Mouse (Mus musculus) stomach, embryonic 16.5 days (tissue): ENCODE measurements at regions not wholly inside any gene's neighbourhood (a gene's known extent, or its start where the extent isn't known, plus 50 kb on each side); places are given as distances from the start of the nearest gene placed in this dataset.

ENCODE experiments used
- ATAC-seq: fragments of 200-750 bp; cut with Nextera tagmentation; 2 replicates; pipeline ENCODE4 v1.8.0; 2017; ENCODE audit warnings: moderate number of reproducible peaks, moderate TSS enrichment; ENCODE audit not compliant: insufficient read depth, low FRiP score
- H3K27ac ChIP-seq: fragments of 300-500 bp; sonication (generic); 2 replicates; pipeline ENCODE4 v1.5.1; 2014; ENCODE audit warnings: low read length
- H3K27me3 ChIP-seq: fragments of 300-500 bp; sonication (generic); 2 replicates; pipeline ENCODE4 v1.6.1; 2014; ENCODE audit warnings: low read length, control low read depth, mixed read lengths; ENCODE audit not compliant: control insufficient read depth, insufficient read depth
- H3K36me3 ChIP-seq: fragments of 300-500 bp; sonication (generic); 2 replicates; pipeline ENCODE4 v1.6.1; 2014; ENCODE audit warnings: low read length; ENCODE audit not compliant: control insufficient read depth, insufficient read depth
- H3K4me1 ChIP-seq: fragments of 300-500 bp; sonication (generic); 2 replicates; pipeline ENCODE4 v1.6.1; 2014; ENCODE audit warnings: low read length, control low read depth, mixed read lengths; ENCODE audit not compliant: control insufficient read depth, insufficient read depth
- H3K4me2 ChIP-seq: fragments of 300-500 bp; sonication (generic); 2 replicates; pipeline ENCODE4 v1.6.1; 2014; ENCODE audit warnings: low read depth, low read length, mixed read lengths
- H3K4me3 ChIP-seq: fragments of 300-500 bp; sonication (generic); replicated peaks from 2 replicates; pipeline ENCODE4 v1.5.1; 2014; ENCODE audit warnings: mild to moderate bottlenecking, low read length
- H3K9ac ChIP-seq: fragments of 300-500 bp; sonication (generic); 2 replicates; pipeline ENCODE4 v1.6.1; 2014; ENCODE audit warnings: low read length
- H3K9me3 ChIP-seq: fragments of 300-500 bp; sonication (generic); replicated peaks from 2 replicates; pipeline ENCODE4 v1.6.1; 2016; ENCODE audit warnings: low read length, control low read depth; ENCODE audit not compliant: control insufficient read depth
- WGBS: fragments of 180-500 bp; shearing (Covaris S2); extraction: QIAGEN DNeasy Blood & Tissue Kit; methylation state at CpG from one replicate; pipeline ENCODE4 v1.1.7; 2014; 5-methylcytosine and 5-hydroxymethylcytosine counted together

- H3K4me2 ChIP-seq: no peak overlapping the region
- WGBS: 60% methylated on average over 3 of the region's 3 CpGs
- no peaks in the 10 kb centered on the region for H3K27me3 ChIP-seq
- no peaks in the 10 kb centered on the region for H3K36me3 ChIP-seq
- H3K27ac ChIP-seq: no peak overlapping the region
- H3K4me1 ChIP-seq: no peaks in the 10 kb centered on the region
- H3K9ac ChIP-seq: no peak overlapping the region
- H3K9me3 ChIP-seq: no peaks in the 10 kb centered on the region
- no peak for ATAC-seq
- no peak overlapping the region for H3K4me3 ChIP-seq
Observed at GRCm38 (mm10) chr7:117097618-117098017, 283.2 kb upstream of the Xylt1 start.

GRCm38 (mm10) chr7:117099041-117099440 lies 281.7 kb upstream of the Xylt1 start:
- Histone ChIP-seq H3K4me3 (no peak overlapping the region), H3K9me3 (no peaks in the 10 kb centered on the region), H3K36me3 (no peaks in the 10 kb centered on the region), H3K4me2 (no peak overlapping the region), H3K27me3 (no peaks in the 10 kb centered on the region), H3K4me1 (no peaks in the 10 kb centered on the region), H3K27ac (no peak overlapping the region), H3K9ac (no peak overlapping the region)
- WGBS: 73% methylated on average over 6 of the region's 6 CpGs
- ATAC-seq: no peak

DNA sequence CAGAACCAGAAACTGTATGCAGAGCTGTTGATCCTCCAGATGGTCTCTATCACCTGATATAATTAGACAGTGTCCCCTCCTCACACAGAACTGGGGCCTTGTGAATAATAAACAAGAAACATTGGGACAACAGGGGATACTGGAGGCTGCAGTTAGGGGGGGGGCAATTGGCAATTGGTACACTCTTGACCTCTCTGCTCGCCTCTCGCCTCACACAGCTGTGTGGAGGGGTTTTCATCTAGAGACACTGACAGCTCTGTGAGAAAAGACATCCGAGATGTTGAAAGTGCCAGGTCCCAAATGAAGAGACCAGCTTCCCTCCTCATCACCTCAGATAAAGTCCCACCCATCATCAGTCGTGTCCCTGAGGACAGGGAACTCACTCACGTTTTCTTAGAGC lies 277.7 kb upstream of the Xylt1 start:
- Histone ChIP-seq H3K4me1 (no peaks in the 10 kb centered on the region), H3K9me3 (no peaks in the 10 kb centered on the region), H3K36me3 (no peaks in the 10 kb centered on the region), H3K4me2 (no peak overlapping the region), H3K27ac (no peak overlapping the region), H3K27me3 (no peaks in the 10 kb centered on the region), H3K4me3 (no peak overlapping the region), H3K9ac (no peak overlapping the region)
- 47% methylated on average over 5 of the region's 5 CpGs for WGBS
- ATAC-seq: no peak

- no peak for ATAC-seq
- H3K27ac ChIP-seq: no peak overlapping the region
- H3K4me1 ChIP-seq: no peaks in the 10 kb centered on the region
- no peak overlapping the region for H3K9ac ChIP-seq
- no peaks in the 10 kb centered on the region for H3K36me3 ChIP-seq
- H3K27me3 ChIP-seq: no peaks in the 10 kb centered on the region
- no peaks in the 10 kb centered on the region for H3K9me3 ChIP-seq
- H3K4me3 ChIP-seq: no peak overlapping the region
- H3K4me2 ChIP-seq: no peak overlapping the region
- 83% methylated on average over 7 of the region's 7 CpGs for WGBS
Observed at GRCm38 (mm10) chr7:117106691-117107191, 274.0 kb upstream of the Xylt1 start.

GRCm38 (mm10) chr7:117108391-117108790 lies 272.4 kb upstream of the Xylt1 start:
- WGBS: 74% methylated on average over 3 of the region's 3 CpGs

DNA sequence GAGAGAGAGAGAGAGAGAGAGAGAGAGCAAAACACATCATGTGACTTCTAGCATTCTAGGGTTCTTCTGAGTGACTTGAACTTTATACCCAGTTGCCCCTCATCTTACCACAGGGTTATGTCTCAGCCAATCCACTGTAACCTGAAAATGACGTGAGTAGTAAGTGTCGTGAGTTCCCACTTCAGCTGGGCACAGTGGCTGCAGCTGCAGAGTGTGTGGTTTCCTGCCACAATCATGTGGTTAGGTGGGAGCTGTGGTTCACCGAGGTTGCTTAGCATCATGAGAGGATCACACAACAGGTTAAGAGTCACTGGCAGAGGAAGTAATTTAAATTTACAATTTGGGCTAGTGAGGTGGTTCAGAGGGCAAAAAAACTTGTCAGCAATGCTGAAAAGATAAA lies 253.1 kb upstream of the Xylt1 start:
- no peak for ATAC-seq
- Histone ChIP-seq H3K4me2 (no peak overlapping the region), H3K9ac (no peak overlapping the region), H3K36me3 (no peaks in the 10 kb centered on the region), H3K27ac (no peak overlapping the region), H3K9me3 (no peaks in the 10 kb centered on the region), H3K4me1 (no peaks in the 10 kb centered on the region), H3K4me3 (no peak overlapping the region), H3K27me3 (no peaks in the 10 kb centered on the region)
- WGBS: 61% methylated on average over 3 of the region's 3 CpGs

More at GRCm38 (mm10) chr7:117108391-117108790, 272.4 kb upstream of the Xylt1 start:
- no peak for ATAC-seq
- Histone ChIP-seq H3K4me1 (no peaks in the 10 kb centered on the region), H3K27me3 (no peaks in the 10 kb centered on the region), H3K36me3 (no peaks in the 10 kb centered on the region), H3K9ac (no peak overlapping the region), H3K4me3 (no peak overlapping the region), H3K27ac (no peak overlapping the region), H3K9me3 (no peaks in the 10 kb centered on the region), H3K4me2 (no peak overlapping the region)

- no peak overlapping the region for H3K4me2 ChIP-seq
- H3K4me1 ChIP-seq: peaks cover 5% of the 10 kb centered on the region; the same call in 1 of the 2 replicates
- H3K27me3 ChIP-seq: no peaks in the 10 kb centered on the region
- H3K4me3 ChIP-seq: no peak overlapping the region
- no peak overlapping the region for H3K27ac ChIP-seq
- no peak for ATAC-seq
- 95% methylated on average over 1 of the region's 1 CpGs for WGBS
- H3K9ac ChIP-seq: no peak overlapping the region
- H3K36me3 ChIP-seq: no peaks in the 10 kb centered on the region
- no peaks in the 10 kb centered on the region for H3K9me3 ChIP-seq
Observed at GRCm38 (mm10) chr7:117134869-117135268, 245.9 kb upstream of the Xylt1 start.

- WGBS: 25% methylated on average over 1 of the region's 1 CpGs
- Histone ChIP-seq H3K9me3 (no peaks in the 10 kb centered on the region), H3K4me3 (no peak overlapping the region), H3K27me3 (no peaks in the 10 kb centered on the region), H3K4me1 (peaks cover 6% of the 10 kb centered on the region; the same call in 1 of the 2 replicates), H3K4me2 (no peak overlapping the region), H3K27ac (no peak overlapping the region), H3K36me3 (no peaks in the 10 kb centered on the region), H3K9ac (no peak overlapping the region)
- no peak for ATAC-seq
Observed at GRCm38 (mm10) chr7:117138681-117139080, 242.1 kb upstream of the Xylt1 start.

DNA sequence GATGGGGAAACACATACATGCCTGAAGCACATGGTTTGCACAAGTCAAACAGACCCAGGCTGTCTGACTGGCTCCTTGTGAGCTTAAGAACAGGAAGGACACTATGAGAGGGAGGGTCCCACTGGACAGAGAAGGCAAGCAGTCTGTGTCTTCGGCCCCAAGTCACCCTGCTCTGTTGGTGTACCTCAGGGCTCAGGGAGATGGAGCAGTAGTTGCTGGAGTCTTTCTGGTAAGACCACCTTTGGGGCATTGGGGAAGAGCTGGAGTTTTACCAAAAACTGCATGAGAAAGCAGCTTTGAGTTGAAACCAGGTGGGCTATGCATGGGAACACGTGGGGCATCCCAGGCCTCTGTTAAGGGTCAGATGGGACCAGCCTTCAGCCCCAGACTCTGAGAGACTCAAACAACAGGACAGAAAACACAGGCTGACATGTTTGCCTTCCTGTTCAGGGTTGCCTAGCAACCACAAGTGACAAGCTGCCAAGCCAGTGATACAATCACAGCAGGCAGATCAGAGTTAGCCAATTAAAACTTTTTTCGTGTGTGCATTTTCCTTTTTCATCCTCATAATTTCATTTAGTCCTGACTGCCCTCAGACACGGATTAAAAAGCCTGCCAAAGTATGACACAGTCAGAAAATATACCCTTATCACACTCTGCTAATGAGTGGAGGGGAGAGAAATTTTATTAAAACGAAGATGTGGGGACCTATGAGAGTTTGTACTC lies 241.4 kb upstream of the Xylt1 start:
- 18% methylated on average over 5 of the region's 5 CpGs for WGBS
- Histone ChIP-seq H3K4me2 (no peak overlapping the region), H3K9me3 (no peaks in the 10 kb centered on the region), H3K36me3 (no peaks in the 10 kb centered on the region), H3K4me3 (no peak overlapping the region), H3K27ac (no peak overlapping the region), H3K27me3 (no peaks in the 10 kb centered on the region), H3K4me1 (peaks cover 6% of the 10 kb centered on the region; the same call in 1 of the 2 replicates), H3K9ac (no peak overlapping the region)
- no peak for ATAC-seq
